Mouse (Mus musculus) spleen, adult 2 months (tissue): Measurements from ENCODE around the gene Utp20.

Source experiments
- CTCF ChIP-seq: fragments of 200-500 bp; IDR thresholded peaks from 2 replicates; pipeline ENCODE4 v1.5.1; 2011; ENCODE audit warnings: mild to moderate bottlenecking, inconsistent platforms; ENCODE audit not compliant: insufficient read depth, insufficient read length, insufficient replicate concordance; ENCODE audit errors: extremely low read depth
- POLR2A ChIP-seq: fragments of 200-500 bp; IDR thresholded peaks from 2 replicates; pipeline ENCODE4 v1.6.1; 2011; ENCODE audit warnings: low read depth, low read length, inconsistent platforms

- TF ChIP-seq CTCF (no peak), POLR2A (no peak)
These were observed 26.7 kb upstream of the Utp20 start for GRCm38 (mm10) chr10:88853326-88853725.
